Mouse (Mus musculus): Measurements from ENCODE around the gene Ccdc155.

DNA sequence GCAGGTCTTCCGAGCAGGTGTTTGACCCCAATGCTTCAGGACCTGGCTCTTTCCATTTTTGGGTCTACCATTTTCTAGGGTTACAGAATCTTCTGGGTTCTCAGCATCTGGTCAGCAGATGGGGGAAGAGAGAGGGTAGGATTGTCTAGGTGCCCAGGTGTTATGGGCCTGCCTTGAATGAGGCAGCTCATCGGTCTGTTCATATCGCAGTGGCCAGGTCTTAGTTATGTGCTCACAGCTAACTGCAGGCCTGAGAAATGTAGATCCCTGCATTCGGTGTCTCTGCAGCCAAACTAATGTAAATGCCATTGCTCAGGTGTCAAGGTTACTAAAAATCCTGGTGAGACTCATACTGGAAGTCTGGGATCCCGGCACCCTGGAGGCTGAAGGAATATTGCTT, 21.7 kb upstream of the Ccdc155 start:
- TF ChIP-seq CTCF (IDR thresholded peaks at IDR 0.05; ENCODE audit: low read depth, low read length) (no peak), POLR2A (IDR thresholded peaks at IDR 0.05; ENCODE audit: extremely low read depth, insufficient read depth, low read length) (no peak)
